Mouse (Mus musculus): ENCODE results near the gene Mnd1. TPM values are rescaled to one million over a fixed set of nuclear protein-coding genes. Genes with fewer than 3 reads are reported as not detected.

The Mnd1 gene
- total and polyA plus RNA-seq, 3 experiments: 0.18 to 3.0 (median 2.0) TPM

DNA sequence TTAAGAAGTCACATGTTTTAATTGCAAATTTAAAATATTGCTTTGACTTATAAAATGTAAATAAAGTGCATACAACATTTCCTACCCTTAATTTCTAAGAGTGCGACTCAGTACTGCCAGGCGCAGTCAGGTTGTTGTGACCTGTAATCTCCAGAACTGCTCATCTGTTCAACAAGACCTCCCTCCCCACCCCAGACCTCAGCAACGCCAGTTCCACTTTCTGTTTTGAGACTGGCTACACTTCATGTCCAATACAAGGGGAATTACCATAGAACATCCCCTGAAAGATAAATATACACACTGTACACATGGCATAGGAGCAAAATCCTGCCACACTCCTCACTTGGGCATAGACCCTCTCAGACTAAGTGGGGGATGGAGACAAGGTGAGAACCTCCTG lies 28.9 kb downstream of the Mnd1 start:
- H3K27me3 ChIP-seq (ENCODE audit: control insufficient read depth, insufficient read depth, low read length): no peaks in the 10 kb centered on the region
- peaks cover 3% of the 10 kb centered on the region for H3K4me1 ChIP-seq (ENCODE audit: control insufficient read depth, insufficient read depth, low read length)
- no peaks in the 10 kb centered on the region for H3K79me2 ChIP-seq (replicated peaks; ENCODE audit: control insufficient read depth, insufficient read depth, low read length)
- TF ChIP-seq POLR2A (IDR thresholded peaks at IDR 0.05; ENCODE audit: insufficient read depth, low read depth, low read length) (no peak), CTCF (IDR thresholded peaks at IDR 0.05) (no peak), EP300 (IDR thresholded peaks at IDR 0.05; ENCODE audit: insufficient read depth, low read depth, low read length) (no peak)
- H3K36me3 ChIP-seq (ENCODE audit: control insufficient read depth, insufficient read depth, low read length): 0 out of 2 replicates have a peak, but pooled peaks cover 2% of the 10 kb centered on the region
- WGBS: 89% methylated on average over 3 of the region's 3 CpGs
- no peak overlapping the region for H3K27ac ChIP-seq
- no peak for DNase-seq
- no peak overlapping the region for H3K4me3 ChIP-seq
- intact Hi-C loops (cut with DNase I): loop anchor here (10.0 kb wide), 1 partner anchor 212 kb away; no protein-coding TSS in a partner anchor
- H3K9ac ChIP-seq (ENCODE audit: low read depth, low read length): no peak overlapping the region

DNA sequence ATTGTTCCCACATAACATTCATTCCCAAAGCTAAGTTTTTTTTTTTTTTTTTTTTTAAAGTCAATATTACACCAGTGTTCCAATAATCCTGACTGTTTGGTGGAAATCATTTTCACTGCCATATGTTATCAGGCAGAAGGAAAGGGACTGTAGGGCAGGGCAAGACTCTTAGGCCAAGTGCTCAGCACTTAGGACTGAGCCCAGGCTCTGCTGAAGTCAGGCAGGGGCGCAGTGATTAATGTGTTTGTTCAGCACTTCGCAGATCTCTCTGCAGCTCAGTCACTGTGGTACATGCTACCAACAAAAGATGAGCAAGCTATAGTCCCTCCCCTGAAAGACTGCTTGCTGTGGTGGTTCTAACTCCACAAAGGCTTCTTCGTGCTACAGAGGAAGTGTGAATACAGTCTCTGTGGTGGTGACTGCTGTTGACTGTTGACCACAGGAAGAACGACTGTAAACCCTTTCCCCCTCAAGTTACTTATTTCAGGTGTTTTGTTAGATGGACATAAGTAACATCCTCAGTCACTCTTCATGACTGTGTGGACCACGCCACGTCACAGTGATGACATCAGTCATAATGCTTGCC lies 29.8 kb downstream of the Mnd1 start:
- Histone ChIP-seq H3K79me2 (replicated peaks; ENCODE audit: control insufficient read depth, insufficient read depth, low read length) (no peaks in the 10 kb centered on the region), H3K27ac (no peak overlapping the region), H3K4me3 (no peak overlapping the region), H3K4me1 (ENCODE audit: control insufficient read depth, insufficient read depth, low read length) (peaks cover 3% of the 10 kb centered on the region), H3K36me3 (ENCODE audit: control insufficient read depth, insufficient read depth, low read length) (0 out of 2 replicates have a peak, but pooled peaks cover 2% of the 10 kb centered on the region), H3K9ac (ENCODE audit: low read depth, low read length) (0 out of 2 replicates have a peak overlapping the region, but pooled peaks have one; percentile 15), H3K27me3 (ENCODE audit: control insufficient read depth, insufficient read depth, low read length) (no peaks in the 10 kb centered on the region)
- WGBS: 81% methylated on average over 6 of the region's 6 CpGs
- intact Hi-C loops (cut with DNase I): loop anchor here (10.0 kb wide), 1 partner anchor 211 kb away; no protein-coding TSS in a partner anchor
- TF ChIP-seq POLR2A (IDR thresholded peaks at IDR 0.05; ENCODE audit: insufficient read depth, low read depth, low read length) (no peak), CTCF (IDR thresholded peaks at IDR 0.05) (no peak), EP300 (IDR thresholded peaks at IDR 0.05; ENCODE audit: insufficient read depth, low read depth, low read length) (no peak)
- no peak for DNase-seq

DNA sequence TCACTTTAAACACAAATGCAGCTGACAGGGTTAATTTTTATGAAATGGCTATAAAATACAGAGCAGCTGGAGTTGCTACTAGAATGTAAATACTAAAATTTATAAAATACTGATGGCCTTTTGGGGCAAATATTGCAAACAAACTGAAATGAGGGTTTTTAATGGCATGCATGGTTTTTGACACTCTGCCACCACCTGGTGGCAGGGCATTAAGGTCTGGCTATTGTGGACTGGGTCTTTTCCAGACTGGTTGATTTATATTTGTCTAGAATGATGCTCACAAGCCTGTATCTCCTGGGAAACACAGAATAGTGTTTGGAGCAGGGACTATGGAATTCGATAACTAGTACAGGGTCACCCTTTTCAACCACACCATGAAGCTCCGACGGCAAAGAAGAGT lies 32.1 kb downstream of the Mnd1 start:
- no peaks in the 10 kb centered on the region for H3K36me3 ChIP-seq (ENCODE audit: control insufficient read depth, insufficient read depth, low read length)
- peaks cover 2% of the 10 kb centered on the region for H3K4me1 ChIP-seq (ENCODE audit: control insufficient read depth, insufficient read depth, low read length)
- H3K27me3 ChIP-seq (ENCODE audit: control insufficient read depth, insufficient read depth, low read length): no peaks in the 10 kb centered on the region
- H3K27ac ChIP-seq: no peak overlapping the region
- H3K9ac ChIP-seq (ENCODE audit: low read depth, low read length): no peak overlapping the region
- H3K79me2 ChIP-seq (replicated peaks; ENCODE audit: control insufficient read depth, insufficient read depth, low read length): no peaks in the 10 kb centered on the region
- intact Hi-C loops (cut with DNase I): loop anchor here (5.0 to 10.0 kb wide), 3 partner anchors 81 to 281 kb away; partner anchors contain the start of genes Tlr2 and Tmem131l
- 71% methylated on average over 3 of the region's 3 CpGs for WGBS
- H3K4me3 ChIP-seq: no peak overlapping the region
- TF ChIP-seq EP300 (IDR thresholded peaks at IDR 0.05; ENCODE audit: insufficient read depth, low read depth, low read length) (0 out of 2 replicates have a peak, but pooled peaks have one; percentile 38), POLR2A (IDR thresholded peaks at IDR 0.05; ENCODE audit: insufficient read depth, low read depth, low read length) (no peak), CTCF (IDR thresholded peaks at IDR 0.05) (peak; percentile 86)
- DNase-seq: peak; percentile 26 to 42

DNA sequence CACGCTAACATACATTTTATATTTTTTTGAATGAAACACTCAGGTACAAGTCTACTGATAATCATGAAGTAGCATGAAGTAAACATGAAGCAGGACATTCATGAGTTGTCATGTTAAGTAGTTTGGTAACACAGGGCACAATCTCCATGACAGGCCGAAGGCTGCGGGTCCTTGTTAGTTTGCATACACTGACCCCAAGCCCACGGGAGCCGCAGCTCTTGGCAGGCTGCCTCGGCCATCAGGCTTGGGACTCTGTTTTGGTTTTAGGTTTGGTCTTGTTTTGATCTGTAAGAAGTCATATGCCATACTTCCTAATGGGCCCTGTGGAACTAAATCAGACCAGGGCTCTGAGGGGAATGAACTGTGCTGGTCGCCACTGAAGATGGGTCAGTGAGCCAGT lies 36.9 kb downstream of the Mnd1 start:
- TF ChIP-seq EP300 (IDR thresholded peaks at IDR 0.05; ENCODE audit: insufficient read depth, low read depth, low read length) (no peak), POLR2A (IDR thresholded peaks at IDR 0.05; ENCODE audit: insufficient read depth, low read depth, low read length) (no peak), CTCF (IDR thresholded peaks at IDR 0.05) (no peak)
- Histone ChIP-seq H3K27ac (no peak overlapping the region), H3K4me3 (no peak overlapping the region), H3K27me3 (ENCODE audit: control insufficient read depth, insufficient read depth, low read length) (no peaks in the 10 kb centered on the region), H3K36me3 (ENCODE audit: control insufficient read depth, insufficient read depth, low read length) (no peaks in the 10 kb centered on the region), H3K4me1 (ENCODE audit: control insufficient read depth, insufficient read depth, low read length) (no peaks in the 10 kb centered on the region; the same call in 1 of the 2 replicates), H3K9ac (ENCODE audit: low read depth, low read length) (no peak overlapping the region), H3K79me2 (replicated peaks; ENCODE audit: control insufficient read depth, insufficient read depth, low read length) (no peaks in the 10 kb centered on the region)
- DNase-seq: no peak
- intact Hi-C loops (cut with DNase I): no loop called here
- 65% methylated on average over 7 of the region's 7 CpGs for WGBS

DNA sequence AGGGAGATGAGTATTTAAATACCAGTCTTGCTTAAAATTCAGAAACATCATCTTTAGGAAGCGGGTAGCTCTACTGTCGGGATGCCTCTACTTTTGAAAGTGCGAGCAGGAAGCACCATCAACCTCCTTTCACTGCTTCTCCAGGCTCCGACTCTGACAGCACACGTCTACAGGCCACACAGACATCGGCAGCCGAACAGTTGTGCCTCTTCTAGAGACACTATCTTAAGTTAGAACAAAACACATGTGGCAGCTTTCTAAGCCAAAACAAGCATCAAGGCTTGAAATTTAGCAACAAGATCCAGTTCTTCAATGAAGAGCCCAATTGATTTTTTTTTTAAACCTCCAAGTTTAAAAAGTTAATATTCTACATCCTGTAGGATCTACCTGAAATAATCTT lies 37.4 kb downstream of the Mnd1 start:
- intact Hi-C loops (cut with DNase I): no loop called here
- no peak for TF ChIP-seq POLR2A (IDR thresholded peaks at IDR 0.05; ENCODE audit: insufficient read depth, low read depth, low read length)
- TF ChIP-seq EP300 (IDR thresholded peaks at IDR 0.05; ENCODE audit: insufficient read depth, low read depth, low read length): no peak
- TF ChIP-seq CTCF (IDR thresholded peaks at IDR 0.05): no peak
- DNase-seq: no peak

DNA sequence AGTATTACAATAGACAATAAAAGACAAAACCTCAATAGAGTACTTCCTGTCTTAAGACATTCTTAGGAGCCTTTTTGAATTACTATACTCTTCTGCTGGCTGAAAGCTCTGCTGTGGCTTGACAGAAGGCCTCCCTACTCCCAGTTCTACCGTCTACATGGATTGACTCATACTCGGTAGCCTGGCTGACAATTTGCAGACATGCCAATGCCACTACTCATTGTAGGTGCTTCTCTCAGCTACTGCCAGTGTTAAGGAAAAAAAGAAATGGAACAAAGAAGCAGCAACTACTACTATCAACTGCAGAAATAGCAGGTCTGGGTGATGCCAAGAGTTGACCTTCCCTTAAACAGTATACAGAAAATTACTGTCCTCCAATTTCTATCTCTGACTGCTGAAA lies 47.0 kb downstream of the Mnd1 start:
- H3K36me3 ChIP-seq (ENCODE audit: control insufficient read depth, insufficient read depth, low read length): no peaks in the 10 kb centered on the region
- intact Hi-C loops (cut with DNase I): no loop called here
- no peaks in the 10 kb centered on the region for H3K27me3 ChIP-seq (ENCODE audit: control insufficient read depth, insufficient read depth, low read length)
- no peak overlapping the region for H3K4me3 ChIP-seq
- H3K79me2 ChIP-seq (replicated peaks; ENCODE audit: control insufficient read depth, insufficient read depth, low read length): no peaks in the 10 kb centered on the region
- DNase-seq: no peak
- TF ChIP-seq CTCF (IDR thresholded peaks at IDR 0.05) (no peak), EP300 (IDR thresholded peaks at IDR 0.05; ENCODE audit: insufficient read depth, low read depth, low read length) (no peak), POLR2A (IDR thresholded peaks at IDR 0.05; ENCODE audit: insufficient read depth, low read depth, low read length) (no peak)
- 65% methylated on average over 2 of the region's 2 CpGs for WGBS
- no peak overlapping the region for H3K9ac ChIP-seq (ENCODE audit: low read depth, low read length)
- no peaks in the 10 kb centered on the region for H3K4me1 ChIP-seq (ENCODE audit: control insufficient read depth, insufficient read depth, low read length)
- no peak overlapping the region for H3K27ac ChIP-seq

More for the DNA sequence above, 37.4 kb downstream of the Mnd1 start:
- Histone ChIP-seq H3K27me3 (ENCODE audit: control insufficient read depth, insufficient read depth, low read length) (no peaks in the 10 kb centered on the region), H3K4me3 (no peak overlapping the region), H3K4me1 (ENCODE audit: control insufficient read depth, insufficient read depth, low read length) (no peaks in the 10 kb centered on the region; the same call in 1 of the 2 replicates), H3K9ac (ENCODE audit: low read depth, low read length) (no peak overlapping the region), H3K27ac (no peak overlapping the region), H3K79me2 (replicated peaks; ENCODE audit: control insufficient read depth, insufficient read depth, low read length) (no peaks in the 10 kb centered on the region), H3K36me3 (ENCODE audit: control insufficient read depth, insufficient read depth, low read length) (no peaks in the 10 kb centered on the region)
- 74% methylated on average over 7 of the region's 7 CpGs for WGBS

Data from heart, adult 2 months (tissue).